Mouse (Mus musculus): ENCODE data around the gene Gadd45gip1. TPM values are rescaled to one million over a fixed set of nuclear protein-coding genes. Genes with fewer than 3 reads are reported as not detected.

Gadd45gip1 gene
- polyA plus RNA-seq, 1 experiment = 50.5 TPM

GRCm38 (mm10) chr8:84789855-84790486 is 41.4 kb upstream of the Gadd45gip1 start:
- H3K27me3 ChIP-seq (ENCODE audit: control insufficient read depth, insufficient read depth, low read length) = peaks cover 11% of the 10 kb centered on the region

GRCm38 (mm10) chr8:84790537-84790936 is 40.8 kb upstream of the Gadd45gip1 start:
- Histone ChIP-seq H3K27ac (ENCODE audit: insufficient read depth, low read depth, low read length) (no peak overlapping the region), H3K4me1 (ENCODE audit: control insufficient read depth, insufficient read depth, insufficient read length, low read length) (peaks cover 19% of the 10 kb centered on the region), H3K36me3 (ENCODE audit: control insufficient read depth, insufficient read depth, low read length) (no peaks in the 10 kb centered on the region), H3K4me3 (ENCODE audit: low read depth, low read length) (no peak overlapping the region), H3K27me3 (ENCODE audit: control insufficient read depth, insufficient read depth, low read length) (0 out of 2 replicates have a peak, but pooled peaks cover 8% of the 10 kb centered on the region)
- TF ChIP-seq CTCF (IDR thresholded peaks at IDR 0.05; ENCODE audit: extremely low read depth, insufficient read length, insufficient replicate concordance, low read depth, low read length) (no peak), POLR2A (IDR thresholded peaks at IDR 0.05; ENCODE audit: low read depth, low read length) (no peak)
- 35% methylated on average over 2 of the region's 2 CpGs for WGBS

More at GRCm38 (mm10) chr8:84789855-84790486, 41.4 kb upstream of the Gadd45gip1 start:
- 80% methylated on average over 9 of the region's 9 CpGs for WGBS
- Histone ChIP-seq H3K4me1 (ENCODE audit: control insufficient read depth, insufficient read depth, insufficient read length, low read length) (peaks cover 24% of the 10 kb centered on the region), H3K27ac (ENCODE audit: insufficient read depth, low read depth, low read length) (no peak overlapping the region), H3K36me3 (ENCODE audit: control insufficient read depth, insufficient read depth, low read length) (no peaks in the 10 kb centered on the region), H3K4me3 (ENCODE audit: low read depth, low read length) (no peak overlapping the region)
- TF ChIP-seq POLR2A (IDR thresholded peaks at IDR 0.05; ENCODE audit: low read depth, low read length) (no peak), CTCF (IDR thresholded peaks at IDR 0.05; ENCODE audit: extremely low read depth, insufficient read length, insufficient replicate concordance, low read depth, low read length) (no peak)

DNA sequence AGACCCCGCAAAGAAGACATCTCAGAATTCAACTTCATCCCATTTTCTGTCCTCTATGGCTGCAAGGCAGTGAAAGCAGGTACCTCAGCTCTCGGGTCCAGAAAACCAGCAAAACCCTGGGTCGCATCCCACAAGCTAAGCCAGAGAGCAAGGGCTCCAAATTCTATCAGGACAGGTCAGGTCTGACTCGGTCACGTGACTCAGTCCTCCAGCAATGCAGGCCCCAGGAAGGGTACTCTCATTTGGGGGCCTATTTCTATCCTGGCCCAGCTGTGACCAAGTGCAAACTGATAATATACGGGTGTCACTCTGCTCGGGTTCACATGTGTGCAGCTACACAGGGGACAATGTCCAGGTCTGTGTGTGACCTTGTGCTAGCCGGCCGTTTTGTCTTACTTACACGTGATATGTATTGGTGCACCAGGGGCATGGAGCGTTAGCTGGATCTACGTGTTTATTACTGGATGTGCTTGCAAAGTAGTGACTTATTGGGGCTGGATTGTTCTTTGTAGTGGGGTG is 38.8 kb upstream of the Gadd45gip1 start:
- Histone ChIP-seq H3K36me3 (ENCODE audit: control insufficient read depth, insufficient read depth, low read length) (no peaks in the 10 kb centered on the region), H3K27me3 (ENCODE audit: control insufficient read depth, insufficient read depth, low read length) (no peaks in the 10 kb centered on the region), H3K4me1 (ENCODE audit: control insufficient read depth, insufficient read depth, insufficient read length, low read length) (peaks cover 10% of the 10 kb centered on the region), H3K27ac (ENCODE audit: insufficient read depth, low read depth, low read length) (no peak overlapping the region), H3K4me3 (ENCODE audit: low read depth, low read length) (no peak overlapping the region)
- TF ChIP-seq CTCF (IDR thresholded peaks at IDR 0.05; ENCODE audit: extremely low read depth, insufficient read length, insufficient replicate concordance, low read depth, low read length) (no peak), POLR2A (IDR thresholded peaks at IDR 0.05; ENCODE audit: low read depth, low read length) (no peak)
- whole genome bisulfite sequencing = 79% methylated on average over 12 of the region's 12 CpGs

DNA sequence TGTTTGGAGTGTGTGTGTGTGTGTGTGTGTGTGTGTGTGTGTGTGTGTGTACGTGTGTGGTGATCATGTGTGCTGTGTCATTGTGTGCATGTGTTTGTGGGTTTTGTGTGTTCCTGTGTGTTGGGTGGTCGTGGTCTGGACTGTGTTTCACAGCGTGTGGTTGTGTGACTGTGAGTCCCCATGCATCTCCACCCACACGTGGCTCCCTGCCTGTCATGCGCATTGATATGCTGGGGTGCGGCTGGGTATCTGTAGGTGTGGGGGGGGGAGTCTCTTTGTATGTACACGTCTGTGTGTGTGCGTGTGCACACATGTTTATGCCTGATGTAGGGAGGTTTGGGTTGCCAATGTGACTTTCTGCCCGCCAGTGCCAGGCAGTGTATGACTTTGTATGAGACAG is 38.2 kb upstream of the Gadd45gip1 start:
- H3K4me3 ChIP-seq (ENCODE audit: low read depth, low read length) = no peak overlapping the region
- H3K36me3 ChIP-seq (ENCODE audit: control insufficient read depth, insufficient read depth, low read length) = no peaks in the 10 kb centered on the region
- 80% methylated on average over 8 of the region's 9 CpGs for WGBS
- no peaks in the 10 kb centered on the region for H3K27me3 ChIP-seq (ENCODE audit: control insufficient read depth, insufficient read depth, low read length)
- no peak overlapping the region for H3K27ac ChIP-seq (ENCODE audit: insufficient read depth, low read depth, low read length)
- peaks cover 10% of the 10 kb centered on the region for H3K4me1 ChIP-seq (ENCODE audit: control insufficient read depth, insufficient read depth, insufficient read length, low read length)
- TF ChIP-seq POLR2A (IDR thresholded peaks at IDR 0.05; ENCODE audit: low read depth, low read length) (no peak), CTCF (IDR thresholded peaks at IDR 0.05; ENCODE audit: extremely low read depth, insufficient read length, insufficient replicate concordance, low read depth, low read length) (no peak)

- no peaks in the 10 kb centered on the region for H3K36me3 ChIP-seq (ENCODE audit: control insufficient read depth, insufficient read depth, low read length)
- no peak for TF ChIP-seq CTCF (IDR thresholded peaks at IDR 0.05; ENCODE audit: extremely low read depth, insufficient read length, insufficient replicate concordance, low read depth, low read length)
- no peak for TF ChIP-seq POLR2A (IDR thresholded peaks at IDR 0.05; ENCODE audit: low read depth, low read length)
- H3K27ac ChIP-seq (ENCODE audit: insufficient read depth, low read depth, low read length) = no peak overlapping the region
- H3K27me3 ChIP-seq (ENCODE audit: control insufficient read depth, insufficient read depth, low read length) = no peaks in the 10 kb centered on the region
- WGBS = 72% methylated on average over 13 of the region's 13 CpGs
- H3K4me1 ChIP-seq (ENCODE audit: control insufficient read depth, insufficient read depth, insufficient read length, low read length) = peaks cover 11% of the 10 kb centered on the region
- H3K4me3 ChIP-seq (ENCODE audit: low read depth, low read length) = no peak overlapping the region
Observed at GRCm38 (mm10) chr8:84793791-84794485, 37.4 kb upstream of the Gadd45gip1 start.

GRCm38 (mm10) chr8:84794486-84794885 is 36.8 kb upstream of the Gadd45gip1 start:
- Histone ChIP-seq H3K36me3 (ENCODE audit: control insufficient read depth, insufficient read depth, low read length) (no peaks in the 10 kb centered on the region), H3K4me3 (ENCODE audit: low read depth, low read length) (no peak overlapping the region), H3K27ac (ENCODE audit: insufficient read depth, low read depth, low read length) (0 out of 2 replicates have a peak overlapping the region, but pooled peaks have one; percentile 23), H3K4me1 (ENCODE audit: control insufficient read depth, insufficient read depth, insufficient read length, low read length) (peaks cover 11% of the 10 kb centered on the region), H3K27me3 (ENCODE audit: control insufficient read depth, insufficient read depth, low read length) (no peaks in the 10 kb centered on the region)
- WGBS = 78% methylated on average over 7 of the region's 7 CpGs
- TF ChIP-seq POLR2A (IDR thresholded peaks at IDR 0.05; ENCODE audit: low read depth, low read length) (no peak), CTCF (IDR thresholded peaks at IDR 0.05; ENCODE audit: extremely low read depth, insufficient read length, insufficient replicate concordance, low read depth, low read length) (no peak)

GRCm38 (mm10) chr8:84797256-84797797 is 34.0 kb upstream of the Gadd45gip1 start:
- no peak overlapping the region for H3K27ac ChIP-seq (ENCODE audit: insufficient read depth, low read depth, low read length)
- H3K36me3 ChIP-seq (ENCODE audit: control insufficient read depth, insufficient read depth, low read length) = no peaks in the 10 kb centered on the region
- no peaks in the 10 kb centered on the region for H3K27me3 ChIP-seq (ENCODE audit: control insufficient read depth, insufficient read depth, low read length)
- H3K4me3 ChIP-seq (ENCODE audit: low read depth, low read length) = no peak overlapping the region
- H3K4me1 ChIP-seq (ENCODE audit: control insufficient read depth, insufficient read depth, insufficient read length, low read length) = peaks cover 7% of the 10 kb centered on the region
- TF ChIP-seq CTCF (IDR thresholded peaks at IDR 0.05; ENCODE audit: extremely low read depth, insufficient read length, insufficient replicate concordance, low read depth, low read length) = no peak
- no peak for TF ChIP-seq POLR2A (IDR thresholded peaks at IDR 0.05; ENCODE audit: low read depth, low read length)
- WGBS = 88% methylated on average over 15 of the region's 15 CpGs
